Mouse (Mus musculus): ENCODE measurements around the gene Mmaa.

Mmaa gene

DNA sequence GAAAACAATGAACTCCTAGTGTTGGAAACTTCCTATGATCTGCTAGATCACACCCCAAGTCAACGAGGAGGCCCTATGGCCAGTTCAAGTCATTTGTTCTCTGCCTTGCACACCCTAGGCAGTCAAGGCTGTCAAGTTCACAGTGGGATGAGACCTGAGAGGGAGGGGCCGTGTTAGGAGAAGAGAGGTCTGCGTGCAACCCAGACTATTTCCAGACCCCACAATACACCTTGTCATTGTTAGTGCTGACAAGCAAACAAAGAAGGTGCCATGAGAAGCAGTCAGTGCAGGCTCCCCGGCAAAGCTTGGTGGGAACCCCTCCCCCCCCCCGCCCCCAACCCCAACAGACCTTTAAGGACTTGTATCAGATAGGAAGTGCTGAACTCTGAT is 72.0 kb downstream of the Mmaa start:
- DNase-seq (ENCODE audit: low read depth, low spot score) = no peak

GRCm38 (mm10) chr8:79222106-79222751 is 72.5 kb downstream of the Mmaa start:
- no peak for DNase-seq (ENCODE audit: low read depth, low spot score)
